Mouse (Mus musculus) ES-Bruce4 (cell line): Measurements from ENCODE around the gene Trmt6. TPM values are rescaled to one million over a fixed set of nuclear protein-coding genes. Genes with fewer than 3 reads are reported as not detected.

Experiments
- H3K27ac ChIP-seq: 2 replicates; pipeline ENCODE4 v1.5.1; 2012; ENCODE audit warnings: low read length, inconsistent platforms; ENCODE audit not compliant: insufficient read depth
- H3K27me3 ChIP-seq: 2 replicates; pipeline ENCODE4 v1.6.1; 2012; ENCODE audit warnings: mild to moderate bottlenecking, low read length, inconsistent platforms; ENCODE audit not compliant: control insufficient read depth, poor library complexity, insufficient read depth, severe bottlenecking
- H3K36me3 ChIP-seq: 2 replicates; pipeline ENCODE4 v1.6.1; 2012; ENCODE audit warnings: inconsistent platforms, mild to moderate bottlenecking, low read length, moderate library complexity; ENCODE audit not compliant: control insufficient read depth, poor library complexity, insufficient read depth, severe bottlenecking
- H3K4me1 ChIP-seq: one replicate; pipeline ENCODE4 v1.8.1; 2011; ENCODE audit warnings: low read length; ENCODE audit not compliant: control insufficient read depth, insufficient read depth
- H3K4me3 ChIP-seq: 2 replicates; pipeline ENCODE4 v1.5.1; 2011; ENCODE audit warnings: low read depth, mild to moderate bottlenecking, low read length
- H3K9ac ChIP-seq: 2 replicates; pipeline ENCODE4 v1.6.1; 2012; ENCODE audit warnings: low read depth, mild to moderate bottlenecking, inconsistent platforms; ENCODE audit not compliant: poor library complexity, severe bottlenecking
- H3K9me3 ChIP-seq: replicated peaks from 2 replicates; pipeline ENCODE4 v1.6.1; 2012; ENCODE audit warnings: mild to moderate bottlenecking, low read length, inconsistent platforms; ENCODE audit not compliant: control insufficient read depth, poor library complexity, insufficient read depth, severe bottlenecking
- CTCF ChIP-seq: IDR thresholded peaks from one replicate; pipeline ENCODE4 v1.8.1; 2011; ENCODE audit warnings: low read depth, low read length
- EP300 ChIP-seq: IDR thresholded peaks from 2 replicates; pipeline ENCODE4 v1.6.1; 2011; ENCODE audit warnings: low read depth, low read length; ENCODE audit not compliant: insufficient read depth
- POLR2A ChIP-seq: IDR thresholded peaks from one replicate; pipeline ENCODE4 v1.8.1; 2011; ENCODE audit warnings: low read length; ENCODE audit not compliant: insufficient read depth
- polyA plus RNA-seq: library from polyadenylated mRNA; stranded (reverse); fragments of >200 nt; gene quantifications from 2 replicates; pipeline ENCODE4 v1.2.4, GENCODE M21; 2011; ENCODE audit warnings: low read depth; ENCODE audit not compliant: missing spikeins, insufficient read depth, insufficient read length

Gene Trmt6
- polyA plus RNA-seq, 1 experiment: 53.5 TPM

DNA sequence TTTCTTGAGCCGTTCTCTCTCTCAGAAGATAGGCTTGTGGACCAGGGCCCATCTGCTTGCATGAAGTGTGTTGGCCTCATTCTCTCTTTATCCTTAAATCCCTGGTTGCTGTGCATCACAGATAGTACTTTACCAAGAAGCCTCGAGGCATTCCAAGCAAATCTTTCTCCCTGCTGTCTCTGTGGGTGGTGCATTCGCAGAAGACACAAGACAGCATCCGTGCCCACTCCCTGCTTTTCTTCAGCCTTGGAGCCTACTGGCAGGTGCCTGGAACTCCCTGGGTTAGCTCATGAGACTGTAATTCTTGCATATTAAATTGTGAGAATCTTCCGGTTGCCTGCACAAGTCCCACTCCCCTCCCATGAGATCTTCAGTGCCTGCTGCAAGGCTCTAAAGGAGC, 57.9 kb downstream of the Trmt6 start:
- no peak for TF ChIP-seq EP300
- no peak for TF ChIP-seq POLR2A
- TF ChIP-seq CTCF: no peak
- Histone ChIP-seq H3K27me3 (no peaks in the 10 kb centered on the region), H3K27ac (no peak overlapping the region), H3K36me3 (no peaks in the 10 kb centered on the region), H3K4me3 (no peak overlapping the region), H3K9me3 (no peaks in the 10 kb centered on the region), H3K9ac (no peak overlapping the region), H3K4me1 (no peaks in the 10 kb centered on the region)

Other genes with a start within 250 kb of the Trmt6 start
- 9.5 and 11.0 TPM in 2 replicates for gene Gpcpd1, start 228.3 kb downstream of the Trmt6 start, polyA plus RNA-seq
- gene Shld1, start 129.1 kb downstream of the Trmt6 start, polyA plus RNA-seq: 5.7 and 10.7 TPM in 2 replicates
- not detected in 2 replicates for gene Chgb, start 34.8 kb downstream of the Trmt6 start, polyA plus RNA-seq
- gene Mcm8, start 86 bp upstream of the Trmt6 start, polyA plus RNA-seq: 36.8 and 42.0 TPM in 2 replicates
- 49.9 and 52.5 TPM in 2 replicates for gene Crls1, start 30.6 kb upstream of the Trmt6 start, polyA plus RNA-seq
- 18.9 and 20.4 TPM in 2 replicates for gene Lrrn4, start 64.8 kb upstream of the Trmt6 start, polyA plus RNA-seq
- 9.1 and 12.1 TPM in 2 replicates for gene Fermt1, start 129.9 kb upstream of the Trmt6 start, polyA plus RNA-seq